Mouse (Mus musculus): ENCODE results near the gene Slc9a3r2.

The Slc9a3r2 gene

DNA sequence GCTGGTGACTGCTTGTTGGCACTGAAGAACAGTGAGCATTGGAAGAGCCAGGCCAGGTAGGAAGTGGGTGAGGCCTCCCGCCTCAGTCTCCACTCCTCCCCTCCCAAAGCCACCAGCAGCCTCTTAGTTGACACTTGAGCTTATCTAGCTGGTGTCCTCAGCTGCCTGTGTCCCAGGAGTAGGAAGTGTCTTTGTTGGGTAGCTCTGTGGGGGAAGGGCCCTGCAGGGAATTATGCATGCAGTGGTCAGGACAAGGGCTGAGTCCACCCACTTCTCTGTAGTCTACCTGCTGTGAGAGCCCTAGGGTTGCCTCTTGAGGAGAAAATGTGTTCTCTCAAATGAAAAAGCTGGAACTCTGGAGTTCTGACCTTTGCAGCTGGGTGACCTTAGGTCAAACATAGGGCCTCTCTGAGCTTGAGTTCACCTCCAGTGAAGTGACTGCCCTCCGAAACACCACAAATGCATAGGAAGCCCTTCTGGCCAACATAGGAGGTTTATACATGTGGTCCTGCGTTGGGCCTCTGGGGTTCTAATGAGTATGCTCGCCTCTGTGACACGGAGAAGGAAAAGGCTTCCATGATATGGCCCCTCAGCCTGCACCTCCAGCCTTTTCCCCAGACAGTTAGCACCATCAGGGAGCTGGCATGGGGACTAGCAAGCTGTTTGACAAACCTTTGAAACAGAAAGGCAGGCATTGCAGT is 13.2 kb downstream of the Slc9a3r2 start:
- no peak for DNase-seq (ENCODE audit: low spot score)

DNA sequence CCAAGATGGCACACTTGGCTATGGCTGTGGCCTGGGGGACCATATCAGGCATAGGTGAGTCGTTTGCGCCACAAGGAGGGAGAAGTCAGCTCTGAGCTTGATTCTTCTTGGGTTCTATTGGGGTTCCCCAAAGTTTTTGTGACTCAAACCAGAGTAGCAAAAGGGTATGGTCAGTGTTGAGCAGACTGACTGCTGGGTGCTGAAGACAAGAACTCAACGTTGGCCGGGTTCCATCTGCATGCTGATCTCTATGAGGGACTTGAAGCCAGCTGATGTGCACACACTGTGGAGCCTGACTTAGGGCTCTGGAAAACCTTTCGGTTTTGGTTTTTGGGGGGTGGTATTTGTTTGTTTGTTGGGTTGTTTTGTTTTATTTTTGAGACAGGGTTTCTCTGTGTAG is 14.4 kb downstream of the Slc9a3r2 start:
- no peak for DNase-seq (ENCODE audit: low spot score)

DNA sequence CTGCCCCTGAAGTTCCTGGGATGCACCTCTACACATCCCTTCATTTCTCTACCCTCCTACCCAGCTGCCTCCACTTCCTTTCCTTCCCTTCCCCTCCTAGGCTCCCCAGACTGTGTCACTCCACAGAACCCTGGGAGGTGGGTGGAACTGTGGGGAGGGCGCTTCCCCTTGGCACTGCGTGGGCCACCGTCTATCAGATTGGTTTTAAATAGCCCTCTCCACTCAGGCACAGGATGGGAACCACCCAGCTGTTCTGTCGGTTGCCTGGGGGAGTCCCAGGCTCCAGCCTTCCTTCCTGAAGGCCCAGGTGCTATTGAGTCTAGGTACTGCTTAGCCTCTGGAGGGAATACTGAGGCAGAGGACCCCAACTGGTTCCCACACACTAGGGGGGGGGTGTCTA is 15.1 kb downstream of the Slc9a3r2 start:
- DNase-seq (ENCODE audit: low spot score) = no peak

DNA sequence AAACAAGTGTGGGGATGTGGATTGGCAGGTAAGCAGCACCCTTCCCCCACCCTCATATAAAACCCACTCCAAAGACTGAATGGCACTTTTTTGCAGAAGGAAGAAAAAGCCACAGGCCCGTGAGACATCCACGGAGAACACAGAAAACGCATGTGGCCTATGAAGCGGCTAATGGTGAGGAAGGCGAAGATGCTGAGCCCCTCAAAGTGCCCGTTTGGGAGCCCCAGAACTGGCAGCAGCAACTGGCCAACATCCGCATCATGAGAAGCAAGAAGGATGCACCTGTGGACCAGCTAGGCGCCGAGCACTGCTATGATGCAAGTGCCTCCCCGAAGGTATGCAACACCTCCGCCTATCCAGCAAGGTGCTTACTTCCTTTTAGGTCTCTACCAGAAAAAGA is 16.3 kb downstream of the Slc9a3r2 start:
- no peak for DNase-seq (ENCODE audit: low spot score)

DNA sequence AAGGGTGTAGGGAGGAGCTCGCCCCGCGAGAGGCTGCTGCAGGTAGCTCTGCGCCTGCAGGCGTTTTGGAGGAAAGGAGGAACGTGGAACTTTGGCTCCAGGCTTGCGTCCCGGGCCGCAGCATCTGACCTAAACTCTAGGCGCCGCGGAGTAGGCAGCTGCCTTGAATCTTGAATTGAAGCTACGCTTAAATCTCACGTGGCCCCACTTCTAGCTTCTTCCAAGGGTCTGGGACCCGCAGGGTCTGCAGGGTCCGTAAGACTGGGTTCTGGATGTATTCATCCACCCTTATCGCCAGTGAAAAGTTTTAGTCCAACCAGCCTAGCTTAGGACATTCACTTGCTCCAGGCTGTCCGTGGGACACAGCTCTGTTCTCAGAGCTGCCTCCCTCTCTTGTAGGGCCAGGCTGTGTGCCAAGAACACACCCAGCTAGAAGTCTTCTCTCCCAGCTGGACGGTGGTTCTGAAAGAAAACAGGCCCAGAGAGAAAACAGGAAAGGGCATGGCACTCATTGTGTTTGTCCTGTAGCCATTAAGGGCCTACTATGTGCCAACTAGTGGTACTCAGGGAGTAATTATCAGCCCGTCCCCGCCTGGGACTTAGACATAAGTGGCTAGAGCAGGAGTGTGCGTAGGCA is 17.2 kb downstream of the Slc9a3r2 start:
- DNase-seq (ENCODE audit: low spot score) = peak; percentile 79

DNA sequence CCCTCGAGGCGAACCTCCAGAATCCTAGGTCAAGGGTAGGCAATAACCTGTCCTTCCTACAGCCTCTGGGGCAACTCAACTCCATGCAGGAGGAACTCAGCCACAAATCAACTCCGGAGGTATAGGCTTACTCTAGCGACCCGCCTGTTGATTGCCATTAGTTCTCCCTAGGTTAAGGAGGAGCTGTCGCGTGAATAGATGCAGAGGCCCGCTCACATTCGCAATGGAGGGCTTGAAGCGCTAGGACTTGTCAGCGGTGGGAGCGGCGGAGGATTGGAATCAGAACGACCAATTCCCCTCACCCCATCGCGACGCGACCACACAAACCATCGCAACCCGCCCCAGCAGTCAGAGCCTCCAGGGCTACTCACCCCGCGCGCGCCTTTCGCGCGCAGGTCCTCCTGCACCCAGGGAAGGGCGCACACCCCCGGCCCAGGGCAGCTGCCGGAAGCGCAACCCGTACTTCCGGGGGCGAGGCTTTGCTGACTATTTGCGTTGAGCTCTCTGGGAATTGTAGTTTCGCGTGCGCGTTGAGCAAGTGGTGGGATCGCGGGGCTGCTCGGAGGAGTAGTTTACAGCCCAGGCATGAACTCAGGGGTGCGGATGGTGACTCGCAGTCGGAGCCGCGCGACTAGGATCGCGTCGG is 17.8 kb downstream of the Slc9a3r2 start, which contains the start of the genes Tsc2 and Nthl1:
Tsc2 (minus strand) TSS at position 464 of the 646 bp plus-strand sequence.
Nthl1 (plus strand) TSS at position 514 of the 646 bp plus-strand sequence.
- peak; percentile 81 for DNase-seq (ENCODE audit: low spot score)

DNA sequence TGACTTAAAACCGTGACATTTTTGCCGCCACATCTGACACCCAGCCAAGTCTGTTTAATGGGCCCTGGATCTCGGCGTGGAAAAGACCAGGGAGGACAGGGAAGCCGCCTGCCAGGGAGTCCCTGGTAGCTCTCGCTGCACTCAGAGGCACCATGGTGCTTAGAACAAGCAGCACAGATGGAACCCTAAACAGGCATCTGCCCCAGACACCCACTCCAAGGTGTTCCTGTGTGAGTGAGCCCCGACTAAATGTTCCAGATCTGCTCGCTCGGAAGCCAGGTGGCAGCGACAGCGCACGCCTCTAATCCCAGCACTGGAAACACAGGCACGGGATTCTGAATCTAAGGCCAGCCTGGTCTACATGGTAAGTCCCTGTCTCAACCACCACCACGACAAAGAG is 20.1 kb downstream of the Slc9a3r2 start:
- no peak for DNase-seq (ENCODE audit: low spot score)

DNA sequence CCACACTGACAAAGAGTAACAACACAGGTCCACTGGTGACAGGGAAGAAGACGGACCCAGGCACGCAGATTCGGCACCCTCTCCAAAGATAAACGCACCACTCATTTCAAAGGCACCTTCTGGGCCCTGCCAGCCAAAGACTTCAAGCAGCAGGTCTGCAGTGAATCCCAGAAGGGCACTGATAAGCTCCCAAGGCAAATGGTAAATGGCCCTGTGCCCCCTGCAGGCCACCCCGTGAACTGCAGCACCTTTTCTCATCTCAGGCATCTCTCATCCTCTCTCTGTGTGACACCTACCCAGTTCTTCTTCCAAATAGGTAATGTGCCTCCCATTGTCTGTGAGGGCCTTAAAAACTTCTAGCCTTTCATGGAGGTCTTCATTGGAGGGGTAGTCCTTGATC is 21.5 kb downstream of the Slc9a3r2 start:
- DNase-seq (ENCODE audit: low spot score) = peak; percentile 69

DNA sequence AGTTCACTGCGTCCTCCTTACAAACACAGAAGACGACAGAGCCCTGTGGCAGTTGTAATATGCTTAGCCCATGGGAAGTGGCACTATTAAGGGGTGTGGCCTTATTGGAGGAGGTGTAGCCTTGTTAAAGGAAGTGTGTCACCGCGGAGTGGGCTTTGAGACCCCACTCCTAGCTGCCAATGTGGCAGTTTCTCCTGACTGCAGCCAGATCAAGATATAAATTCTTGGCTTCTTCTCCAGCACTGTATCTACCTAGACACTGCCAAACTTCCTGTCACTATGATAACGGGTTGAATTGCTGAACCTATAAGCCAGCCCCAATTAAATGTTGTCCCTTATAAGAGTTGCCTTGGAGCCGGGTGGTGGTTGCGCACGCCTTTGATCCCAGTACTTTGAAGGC is 24.7 kb downstream of the Slc9a3r2 start:
- DNase-seq (ENCODE audit: low spot score) = no peak

DNA sequence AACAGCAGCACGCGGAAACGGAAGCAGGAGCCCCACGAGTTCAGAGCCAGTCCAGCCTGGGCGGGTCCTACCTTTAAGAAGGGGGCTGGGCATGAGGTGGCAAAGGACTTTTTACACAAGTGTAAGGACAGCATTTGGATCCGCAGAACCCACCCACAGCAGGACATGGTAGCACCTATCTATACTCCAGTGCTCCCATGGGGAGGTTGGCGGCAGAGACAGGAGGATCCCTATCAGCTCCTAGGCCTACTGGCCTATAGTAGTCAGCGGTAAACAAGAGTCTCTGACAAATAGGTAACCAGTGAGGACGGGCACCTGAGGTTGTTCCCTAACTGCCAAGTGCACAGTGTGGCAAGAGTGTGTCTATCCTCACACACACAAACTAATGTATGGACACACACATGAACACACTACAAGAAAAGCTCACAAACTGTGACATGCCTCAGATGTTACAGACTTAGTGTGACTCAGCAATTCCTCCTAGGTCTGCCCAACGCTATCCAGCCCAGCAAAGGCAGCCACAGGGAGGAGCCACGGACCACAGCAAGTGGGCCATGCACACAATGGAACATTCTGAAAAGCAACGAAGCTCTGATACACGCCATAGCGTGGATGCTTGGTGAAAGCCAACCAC is 32.4 kb downstream of the Slc9a3r2 start:
- no peak for DNase-seq (ENCODE audit: low spot score)

DNA sequence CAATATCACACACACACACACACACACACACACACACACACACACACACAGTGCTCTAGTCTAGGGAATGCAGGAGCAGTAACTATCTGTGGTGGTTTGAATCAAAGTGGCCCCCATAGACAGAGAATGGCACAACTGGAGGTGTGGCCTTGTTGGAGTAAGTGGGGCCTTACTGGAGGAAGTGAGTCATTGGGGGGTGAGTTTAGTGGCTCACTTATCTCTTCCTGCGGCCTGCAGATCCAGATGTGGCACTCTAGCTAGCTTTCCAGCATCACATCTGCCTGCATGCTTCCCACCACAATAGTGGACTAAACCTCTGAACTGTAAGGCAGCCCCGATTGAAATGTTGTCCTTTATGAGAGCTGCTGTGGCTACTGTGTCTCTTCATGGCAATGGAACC is 39.4 kb downstream of the Slc9a3r2 start:
- DNase-seq (ENCODE audit: low spot score) = no peak

DNA sequence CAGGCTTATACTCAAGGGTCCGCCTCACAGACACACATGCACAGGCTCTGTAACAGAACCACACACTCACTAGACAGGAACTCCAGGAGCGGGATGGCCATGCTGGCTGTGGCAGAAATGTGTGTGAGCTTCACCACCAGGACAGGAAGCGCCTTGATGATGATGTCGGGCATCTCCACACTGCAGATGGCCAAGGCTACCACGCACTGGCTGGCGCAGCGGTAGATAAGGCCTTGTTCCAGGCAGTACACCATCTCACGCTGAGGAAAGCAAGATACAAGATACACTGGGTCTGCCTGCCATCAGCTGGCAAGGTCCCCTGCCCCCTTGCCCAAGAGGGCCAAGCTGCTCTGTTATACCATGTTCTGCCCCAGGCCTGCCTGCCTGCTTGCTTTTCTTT is 41.3 kb downstream of the Slc9a3r2 start:
- no peak for DNase-seq (ENCODE audit: low spot score)

DNA sequence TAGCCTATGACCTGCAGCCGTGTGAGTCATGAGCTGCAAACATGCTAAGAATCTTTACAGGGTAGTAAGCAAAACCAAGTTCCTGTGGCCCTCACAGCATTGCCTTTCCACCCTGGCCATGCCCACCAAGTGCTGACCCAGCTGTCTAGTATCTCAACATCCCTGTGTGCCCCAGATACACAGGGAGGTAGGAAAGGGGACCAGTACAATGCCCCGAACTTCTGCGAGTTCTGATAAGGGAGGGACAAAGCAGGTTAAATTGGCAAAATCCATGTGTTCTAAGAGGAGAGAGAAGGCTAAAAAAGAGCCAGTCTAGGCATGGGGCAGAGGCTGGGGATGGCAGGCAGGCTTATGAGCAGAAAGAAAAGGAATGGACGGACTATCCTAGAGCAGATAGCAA is 41.8 kb downstream of the Slc9a3r2 start:
- no peak for DNase-seq (ENCODE audit: low spot score)

DNA sequence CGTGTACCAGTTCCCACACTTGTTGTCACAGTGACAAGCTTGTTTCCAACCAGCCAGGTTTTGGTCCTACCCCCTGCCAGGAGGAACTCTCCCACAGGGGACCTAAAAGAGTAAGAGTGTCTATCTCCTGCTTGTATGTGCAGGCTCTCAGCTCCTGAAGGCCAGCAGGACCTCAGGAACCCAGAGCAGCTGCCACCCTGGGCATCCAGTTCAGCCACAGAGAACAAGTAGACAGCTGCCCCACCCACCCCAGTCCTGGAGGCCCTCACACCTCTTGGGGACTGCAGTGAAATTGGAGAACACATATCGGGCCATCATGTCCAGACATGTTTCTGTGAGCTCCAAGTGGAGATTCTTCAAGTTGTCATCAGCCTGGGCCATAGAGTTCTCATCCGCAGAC is 45.6 kb downstream of the Slc9a3r2 start:
- DNase-seq (ENCODE audit: low spot score) = no peak

DNA sequence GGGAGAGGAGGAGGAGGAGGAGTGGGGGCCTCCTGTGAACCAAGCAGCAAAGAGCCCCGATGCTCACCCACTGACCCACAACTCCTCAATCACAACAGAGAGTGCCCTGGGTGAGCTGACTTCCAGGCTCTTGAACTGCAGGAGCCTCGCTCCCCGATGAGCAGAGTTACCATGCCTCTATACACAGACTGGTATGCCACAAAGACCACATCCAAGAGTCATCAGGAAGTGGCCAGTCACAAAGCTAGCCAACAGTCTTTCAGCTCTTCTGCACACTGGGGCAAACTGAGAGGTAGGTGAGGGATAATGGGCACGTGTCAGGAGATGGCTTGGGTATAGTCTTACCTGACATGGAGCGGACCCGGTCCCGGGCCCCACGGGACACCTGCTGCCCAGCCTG is 46.2 kb downstream of the Slc9a3r2 start:
- no peak for DNase-seq (ENCODE audit: low spot score)

DNA sequence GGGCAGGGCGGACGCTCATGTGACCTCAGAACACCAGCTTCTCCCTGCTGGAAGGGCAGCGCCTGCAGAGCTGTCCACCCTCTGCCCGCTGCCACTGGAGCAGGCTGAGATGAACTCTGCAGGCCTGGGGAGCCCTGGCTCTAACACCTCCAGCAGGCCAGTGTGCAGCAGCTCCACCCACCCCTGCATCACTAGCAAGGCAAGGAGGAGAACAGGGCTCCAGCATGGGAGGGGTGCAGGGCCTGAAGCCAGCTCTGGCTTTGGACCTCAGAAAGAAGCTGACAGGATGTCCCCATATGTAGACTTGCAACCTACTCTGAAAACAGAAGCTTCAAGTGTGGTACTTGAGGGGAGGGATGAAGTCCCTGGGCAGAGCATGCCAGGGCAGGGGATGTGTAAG is 49.6 kb downstream of the Slc9a3r2 start:
- no peak for DNase-seq (ENCODE audit: low spot score)

DNA sequence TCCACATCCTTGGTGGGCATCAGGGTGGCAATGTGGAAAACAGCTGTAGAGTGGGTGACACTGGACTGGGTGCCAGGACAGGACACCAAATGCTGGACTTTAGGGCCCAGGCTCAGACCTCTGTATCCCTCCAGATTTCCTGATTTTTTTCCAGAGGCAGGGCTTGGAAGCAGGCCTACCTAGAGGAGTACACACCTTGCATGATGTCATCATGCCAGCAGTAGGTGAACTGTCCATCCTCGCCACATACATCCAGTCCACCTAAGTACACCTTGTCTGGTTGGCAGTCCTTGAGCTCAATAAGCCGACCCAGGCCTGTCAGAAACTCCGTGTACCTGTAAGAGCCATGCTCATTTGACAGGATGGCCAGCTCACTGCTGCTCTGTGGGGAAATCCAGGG is 52.1 kb downstream of the Slc9a3r2 start:
- DNase-seq (ENCODE audit: low spot score) = no peak

DNA sequence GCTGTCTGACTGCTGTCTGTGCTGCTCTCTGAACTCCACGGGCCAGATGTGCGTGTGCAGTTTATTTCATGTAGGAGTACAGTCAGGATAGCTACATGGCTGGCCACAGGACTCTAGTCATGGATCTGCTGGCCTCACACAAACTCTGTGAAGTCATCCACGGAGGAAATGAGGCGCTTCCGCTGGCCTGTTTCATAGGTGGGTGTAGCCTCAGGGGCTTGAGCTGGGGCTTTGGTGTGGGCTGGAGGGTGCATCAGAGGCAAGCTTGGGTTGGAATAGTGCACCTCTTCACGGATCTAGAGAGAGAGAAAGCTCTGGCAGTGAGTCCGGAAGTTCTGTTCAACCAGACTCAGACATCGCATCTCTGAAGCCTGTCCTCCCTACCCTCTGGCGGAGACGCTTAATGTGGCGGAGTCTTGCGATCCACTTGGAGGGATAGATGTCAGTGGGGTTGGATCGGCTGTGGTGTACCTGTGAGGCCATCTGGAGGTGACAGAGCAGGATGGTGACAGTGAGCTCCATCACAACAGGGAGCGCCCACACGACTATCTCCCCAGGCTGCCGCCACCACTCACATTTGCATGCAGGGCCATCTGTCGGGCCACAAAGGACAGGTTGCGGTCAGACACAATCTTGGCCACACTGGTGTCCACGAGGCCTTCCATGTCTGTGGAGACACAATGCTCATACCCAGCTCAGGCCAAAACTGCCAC is 53.5 kb downstream of the Slc9a3r2 start:
- DNase-seq (ENCODE audit: low spot score) = no peak

DNA sequence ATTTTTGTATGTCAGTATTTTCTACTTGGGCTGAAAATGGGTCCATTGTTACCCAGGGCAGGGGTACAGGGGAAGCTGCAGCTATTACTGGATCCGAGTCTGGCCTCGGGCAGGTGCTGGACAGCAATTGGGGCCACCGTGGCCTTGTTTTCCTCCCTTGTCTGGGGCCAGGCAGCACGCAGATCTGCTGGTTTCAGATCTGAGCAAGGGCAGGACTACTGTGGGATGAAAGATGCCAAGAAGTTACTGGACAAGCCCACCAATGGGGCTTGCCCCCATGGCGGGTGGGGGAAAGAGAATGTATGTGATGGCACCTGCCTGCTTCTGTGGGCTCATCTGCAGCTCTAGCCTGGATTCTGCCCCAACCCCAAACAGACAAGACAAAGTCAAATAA is 54.1 kb downstream of the Slc9a3r2 start:
- DNase-seq (ENCODE audit: low spot score) = no peak

DNA sequence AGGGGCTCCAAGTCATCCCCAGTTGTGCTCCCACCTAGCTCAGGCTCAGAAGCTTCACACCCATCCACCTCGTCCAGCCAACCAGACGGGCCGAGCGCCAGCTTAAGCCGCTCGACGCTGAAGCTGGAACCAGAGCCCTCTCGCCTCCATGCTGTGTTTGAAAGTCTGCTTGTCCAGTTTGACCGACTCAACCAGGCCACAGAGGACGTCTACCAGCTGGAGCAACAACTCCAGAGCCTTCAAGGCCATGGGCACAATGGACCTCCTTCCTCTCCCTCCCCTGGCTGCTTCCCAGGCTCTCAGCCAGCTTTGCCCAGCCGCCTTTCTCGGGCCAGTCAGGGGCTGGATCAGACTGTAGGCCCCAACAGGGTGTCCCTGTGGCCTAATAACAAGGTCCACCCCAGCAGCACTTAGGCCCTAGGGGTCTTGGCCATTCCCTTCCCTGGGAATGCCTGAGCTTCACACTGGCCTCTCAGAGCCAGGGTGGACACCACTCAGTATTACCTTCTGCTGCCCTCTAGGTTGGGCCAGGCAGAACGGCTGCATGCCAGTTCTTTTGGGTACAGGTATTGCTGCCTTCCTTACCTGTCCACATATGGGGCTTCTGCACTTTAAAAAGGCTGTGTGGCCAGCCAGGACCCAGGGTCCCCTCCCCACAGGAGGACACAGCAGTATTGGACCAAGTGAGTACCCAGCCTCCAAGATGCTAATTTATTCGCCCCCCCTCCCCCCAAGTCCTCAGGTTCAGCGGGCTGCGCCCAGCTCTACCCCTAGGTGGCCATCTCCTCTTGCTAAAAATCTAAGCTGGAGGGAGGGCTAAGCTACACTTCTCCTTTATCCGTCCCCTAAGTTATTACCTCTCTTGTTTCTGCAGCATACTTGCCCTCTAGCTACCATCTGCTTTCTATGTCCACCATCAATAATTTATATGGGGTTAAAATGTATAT is 54.7 kb downstream of the Slc9a3r2 start:
- no peak for DNase-seq (ENCODE audit: low spot score)
